Mouse (Mus musculus) gastrocnemius, postnatal 10 days (tissue): Measurements from ENCODE around the gene Aatk. TPM values are rescaled to one million over a fixed set of nuclear protein-coding genes. Genes with fewer than 3 reads are reported as not detected.

Experiments used
- DNase-seq: peaks from one replicate; pipeline ENCODE4 v3.0.0; 2021; ENCODE audit warnings: mixed read lengths
- total RNA-seq, 2 experiments: library from RNA; stranded (reverse); gene quantifications; 2 replicates each; pipeline ENCODE4 v1.2.3; 2021

Gene Aatk
- total RNA-seq, 2 experiments from 2014 or later: 18.5 to 20.5 TPM

DNA sequence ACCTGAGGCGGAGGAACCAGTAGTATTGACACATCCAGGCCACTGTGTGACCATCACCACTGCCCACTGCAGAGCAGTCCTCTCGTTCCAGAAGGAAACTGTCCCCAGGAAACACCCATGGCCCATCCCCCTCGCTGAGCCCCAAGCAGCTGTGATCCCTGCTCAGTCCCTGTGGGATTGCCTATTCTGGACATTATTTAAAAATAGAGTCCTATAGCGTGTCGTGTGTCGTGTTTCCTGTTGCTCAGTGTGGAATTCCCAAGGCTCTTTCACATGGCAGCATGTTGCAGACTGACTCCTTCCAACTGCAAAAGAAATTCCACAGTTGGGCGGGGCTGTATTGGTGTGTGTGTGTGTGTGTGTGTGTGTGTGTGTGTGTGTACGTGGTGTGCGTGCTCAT lies 5.3 kb upstream of the Aatk start:
- DNase-seq: no peak

DNA sequence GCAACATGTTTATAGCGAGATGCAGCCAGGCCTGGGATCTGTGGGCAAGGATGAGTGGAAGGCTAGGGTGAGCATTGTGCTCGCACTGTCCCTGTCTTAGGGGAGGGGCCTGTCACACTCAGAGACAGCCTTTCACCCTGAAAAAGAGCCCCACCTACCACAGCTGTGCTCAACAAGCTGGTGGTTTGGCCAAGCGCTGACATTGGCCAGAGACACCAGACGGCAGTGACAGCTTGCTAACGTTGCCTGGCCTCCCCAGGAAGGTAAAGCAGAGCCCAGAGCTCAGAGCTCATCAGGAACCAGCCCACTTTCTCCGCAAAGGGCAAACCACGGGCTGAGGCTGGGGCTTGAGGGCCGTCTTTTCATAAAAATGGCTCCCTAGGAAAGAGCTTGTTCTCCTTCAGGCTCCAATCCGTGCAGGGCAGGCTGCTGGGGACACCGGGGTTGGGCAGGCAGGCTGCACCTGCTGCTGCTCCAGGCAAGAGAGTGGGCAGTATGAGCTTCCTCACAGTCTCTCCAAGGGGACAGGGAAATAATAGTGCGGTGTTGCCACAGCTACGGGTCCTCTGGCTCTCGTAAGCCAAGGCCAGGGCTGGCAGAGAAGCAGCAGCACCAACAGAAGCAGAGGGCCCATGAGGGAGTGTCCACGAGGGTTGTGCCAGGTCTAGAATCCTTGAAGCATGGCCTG lies 4.3 kb upstream of the Aatk start:
- DNase-seq: no peak

GRCm38 (mm10) chr11:120049067-120049466 lies 2.1 kb upstream of the Aatk start:
- no peak for DNase-seq

- no peak for DNase-seq
Measured at GRCm38 (mm10) chr11:120048252-120048556, 1.2 kb upstream of the Aatk start.

DNA sequence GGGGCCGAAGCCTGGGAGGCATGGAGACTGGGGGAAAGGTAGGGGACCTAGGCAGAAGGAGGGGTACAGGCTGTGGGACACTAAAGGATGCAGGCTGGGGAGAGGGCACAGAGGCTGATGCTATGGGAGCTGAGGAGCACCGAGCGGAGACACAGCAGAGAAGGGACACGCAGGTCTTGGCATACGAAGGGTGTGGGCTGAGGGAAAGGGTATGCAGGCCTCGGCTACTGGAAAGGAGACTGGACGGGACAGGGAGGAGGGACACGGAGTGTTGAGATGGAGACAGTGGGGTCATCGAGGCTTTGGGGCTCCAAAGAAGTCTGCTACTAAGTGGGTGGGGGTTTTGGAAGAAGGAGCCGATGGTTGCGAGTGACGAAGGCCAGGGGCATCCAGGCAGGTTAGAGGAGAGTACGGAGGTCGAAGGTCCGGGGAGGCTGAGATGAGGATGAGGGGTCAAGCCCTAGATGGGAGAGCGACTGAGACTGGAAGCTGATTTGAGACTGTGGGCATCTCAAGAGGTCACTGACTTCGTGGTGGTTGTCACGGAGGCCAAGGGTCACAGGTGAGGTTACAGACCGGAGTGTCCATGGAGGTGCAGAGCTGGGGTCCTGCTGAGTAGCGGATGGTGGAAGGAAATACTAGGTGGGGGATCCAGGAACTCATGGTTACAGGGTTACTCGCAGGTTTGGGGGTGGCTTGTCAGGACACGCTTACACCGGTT lies 724 bp upstream of the Aatk start:
- DNase-seq: no peak

DNA sequence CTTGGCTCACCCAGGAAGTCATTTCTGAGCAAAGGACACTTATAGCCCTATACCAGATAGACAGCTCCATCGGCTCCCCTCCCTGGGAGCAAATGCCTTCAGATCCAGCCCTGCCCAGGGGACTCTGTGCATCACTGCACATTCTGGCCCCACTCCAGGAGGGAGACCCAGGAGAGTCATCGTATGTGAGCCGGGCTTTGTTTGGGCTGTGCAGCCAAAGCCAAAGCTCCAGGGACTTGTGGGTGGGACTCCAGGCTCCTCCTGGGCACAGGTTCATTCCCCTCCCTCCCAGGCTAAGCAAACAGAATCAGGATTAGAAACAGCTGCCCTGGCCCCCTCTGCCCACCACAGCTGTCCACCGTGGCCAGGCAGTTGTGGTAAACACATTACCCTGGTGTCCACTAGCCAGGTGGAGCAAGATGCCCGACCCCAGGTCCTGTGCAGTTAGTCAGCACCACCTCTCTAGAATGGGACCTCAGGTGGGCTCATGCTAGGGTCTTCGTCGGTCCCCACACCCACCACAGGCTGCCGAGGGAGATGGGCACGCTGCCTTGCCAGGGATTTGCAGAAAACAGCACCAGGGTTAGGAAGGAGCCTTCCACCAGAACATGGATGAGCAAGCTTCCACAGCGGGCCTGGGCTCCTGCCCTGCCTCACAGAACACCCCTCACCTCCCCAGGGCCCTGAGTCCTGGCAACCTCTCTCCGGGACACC lies 971 bp downstream of the Aatk start:
- peak; percentile 43 for DNase-seq

DNA sequence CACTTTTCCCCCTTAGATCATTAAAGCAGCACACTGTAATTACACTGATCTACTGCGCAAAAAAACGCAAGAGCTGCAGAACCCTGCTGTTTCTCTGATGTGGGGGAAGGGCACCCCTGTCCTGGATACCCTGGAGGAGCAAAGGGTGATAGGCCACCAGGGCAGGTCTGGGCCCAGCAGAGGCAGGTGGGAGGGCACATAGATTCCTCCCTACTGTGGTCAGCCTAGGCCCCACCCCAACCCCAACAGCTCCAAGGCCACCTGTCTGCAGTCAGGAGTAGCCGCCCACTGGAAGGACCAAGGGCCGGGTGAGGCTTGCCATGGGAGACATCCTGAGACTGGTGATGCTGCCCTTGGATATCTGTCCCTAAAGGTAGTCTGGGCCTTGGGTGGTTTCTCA lies 1.6 kb downstream of the Aatk start:
- no peak for DNase-seq

GRCm38 (mm10) chr11:120042141-120042838 lies 4.7 kb downstream of the Aatk start:
- DNase-seq: no peak

GRCm38 (mm10) chr11:120041191-120042123 lies 5.5 kb downstream of the Aatk start:
- no peak for DNase-seq

GRCm38 (mm10) chr11:120040440-120040839 lies 6.5 kb downstream of the Aatk start:
- DNase-seq: no peak

DNA sequence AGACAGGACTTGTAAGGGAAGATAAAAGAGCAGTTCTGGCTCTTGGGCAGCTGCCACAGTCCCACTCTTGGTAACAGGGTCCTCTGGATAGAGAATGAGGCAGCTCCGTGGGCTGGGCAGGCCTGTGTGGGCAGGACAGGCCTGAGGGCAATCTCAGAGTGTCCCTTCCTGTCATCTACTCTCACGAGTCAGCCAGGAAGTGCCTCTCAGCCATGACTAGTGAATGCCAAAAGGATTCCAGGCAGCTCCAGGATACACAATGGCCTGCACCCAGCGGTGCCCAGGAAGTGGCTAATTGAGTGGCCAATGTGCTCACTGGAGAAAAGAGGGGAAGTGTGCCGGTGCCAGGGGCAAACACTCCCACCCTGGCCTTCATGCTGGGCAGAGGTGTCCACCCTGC lies 7.4 kb downstream of the Aatk start:
- DNase-seq: no peak

DNA sequence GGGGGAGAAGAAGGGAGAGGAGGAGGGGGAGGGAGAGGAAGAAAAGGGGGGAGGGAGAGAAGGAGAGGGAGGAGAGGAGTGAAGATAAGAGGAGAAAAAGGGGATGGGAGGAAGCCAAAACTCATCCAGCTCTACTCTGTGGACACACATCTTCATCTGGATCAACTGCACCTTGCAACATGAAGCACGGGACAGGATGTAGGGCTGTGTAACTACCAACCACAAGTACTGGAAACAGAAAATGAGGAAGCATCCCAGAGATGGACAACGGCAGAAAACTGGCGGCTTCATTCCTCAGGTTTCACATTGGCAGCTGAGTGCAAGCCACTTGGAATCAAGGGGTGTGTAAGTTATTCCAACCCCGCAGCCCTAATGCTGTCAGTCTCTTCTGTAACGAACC lies 12.2 kb downstream of the Aatk start:
- DNase-seq: no peak

DNA sequence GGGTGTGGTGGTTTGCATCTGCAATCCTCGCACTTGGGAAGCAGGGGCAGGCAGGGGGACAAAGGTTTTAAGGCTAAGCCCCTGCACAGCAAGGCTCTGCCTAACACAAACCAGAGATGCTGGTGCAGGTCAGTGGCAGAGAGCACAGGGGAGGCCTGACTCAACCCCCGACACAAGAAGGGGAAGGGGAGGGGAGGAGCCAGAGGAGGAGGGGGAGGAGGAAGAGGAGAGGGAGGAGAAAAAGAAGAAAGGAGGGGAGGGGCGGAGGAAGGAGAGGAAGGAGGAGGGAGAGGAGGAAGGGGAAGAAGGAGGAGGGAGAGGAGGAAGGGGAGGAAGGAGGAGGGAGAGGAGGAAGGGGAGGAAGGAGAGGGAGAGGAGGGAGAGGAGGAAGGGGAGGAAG lies 12.7 kb downstream of the Aatk start:
- no peak for DNase-seq

GRCm38 (mm10) chr11:120033473-120033872 lies 13.5 kb downstream of the Aatk start:
- no peak for DNase-seq

GRCm38 (mm10) chr11:120032052-120032451 lies 14.9 kb downstream of the Aatk start:
- DNase-seq: no peak

- DNase-seq: no peak
Measured at GRCm38 (mm10) chr11:120030145-120030901, 16.6 kb downstream of the Aatk start.

DNA sequence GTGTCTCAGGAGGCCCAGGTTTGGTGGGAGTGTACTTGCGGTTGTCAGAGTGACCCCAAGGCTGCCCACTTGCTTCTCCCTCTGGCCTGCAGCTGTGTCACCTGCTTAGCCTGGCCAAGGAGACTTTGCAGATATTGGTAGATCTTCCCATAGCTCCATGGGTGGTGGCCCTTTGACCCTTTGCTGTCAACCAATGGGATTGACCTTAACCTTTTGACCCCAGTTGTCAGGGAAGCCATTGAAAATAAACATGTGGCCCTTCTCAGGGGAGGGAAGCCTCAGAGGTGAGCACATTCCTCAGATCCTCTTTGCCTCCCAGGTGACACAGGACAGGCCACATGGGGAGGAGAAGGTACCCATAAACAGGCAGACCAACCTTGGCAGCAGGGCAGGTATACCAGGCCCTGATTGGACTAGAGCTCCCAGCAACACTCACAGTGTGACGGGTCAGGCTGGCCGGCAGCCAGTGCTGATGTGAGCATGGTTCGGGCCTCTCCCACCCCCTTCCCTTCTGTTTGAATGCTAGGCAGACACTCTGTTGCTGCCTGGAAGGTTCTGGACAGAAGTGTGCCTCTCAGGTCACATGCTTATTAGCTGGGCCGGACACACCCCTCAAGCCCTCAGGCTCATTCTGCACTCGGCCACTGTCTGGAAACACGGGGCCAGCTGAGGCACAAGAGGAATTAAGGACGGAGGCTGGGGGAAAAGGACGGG lies 17.4 kb downstream of the Aatk start:
- no peak for DNase-seq

DNA sequence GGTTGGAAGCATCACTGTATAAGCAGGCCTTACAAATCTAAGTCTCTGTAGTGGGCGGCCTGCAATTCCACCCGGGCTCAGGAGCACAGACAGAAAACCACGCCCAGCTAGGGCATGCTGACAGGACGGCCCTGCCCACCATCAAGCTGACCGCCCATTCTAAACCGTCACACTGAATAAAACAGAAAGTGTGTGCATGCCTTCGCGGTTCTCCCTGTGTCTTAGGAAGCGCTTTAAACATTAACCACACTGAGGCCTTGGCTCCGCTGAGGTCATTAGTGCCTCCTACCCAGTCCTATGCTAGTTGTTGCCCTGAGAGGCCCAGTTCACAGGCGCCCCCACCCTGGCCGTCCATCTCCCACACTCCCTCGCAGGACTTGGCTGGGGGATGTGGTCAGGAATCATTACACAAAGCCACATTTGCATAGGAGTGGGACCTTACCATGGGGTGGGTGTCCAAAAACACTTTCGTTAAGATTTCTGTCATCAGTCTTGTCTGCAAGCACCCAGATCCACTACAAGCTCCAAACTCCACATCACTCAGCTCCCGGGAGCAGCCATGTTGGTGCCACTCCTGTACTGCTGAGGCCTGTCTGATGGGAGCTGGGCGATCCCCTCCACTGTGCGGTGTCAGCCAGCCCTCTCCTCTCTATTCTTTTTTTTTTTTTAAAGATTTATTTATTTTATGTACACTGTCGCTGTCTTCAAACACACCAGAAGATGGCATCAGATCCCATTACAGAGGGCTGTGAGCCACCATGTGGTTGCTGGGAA lies 18.5 kb downstream of the Aatk start:
- no peak for DNase-seq

- no peak for DNase-seq
Measured at GRCm38 (mm10) chr11:120026941-120027340, 20.0 kb downstream of the Aatk start.

DNA sequence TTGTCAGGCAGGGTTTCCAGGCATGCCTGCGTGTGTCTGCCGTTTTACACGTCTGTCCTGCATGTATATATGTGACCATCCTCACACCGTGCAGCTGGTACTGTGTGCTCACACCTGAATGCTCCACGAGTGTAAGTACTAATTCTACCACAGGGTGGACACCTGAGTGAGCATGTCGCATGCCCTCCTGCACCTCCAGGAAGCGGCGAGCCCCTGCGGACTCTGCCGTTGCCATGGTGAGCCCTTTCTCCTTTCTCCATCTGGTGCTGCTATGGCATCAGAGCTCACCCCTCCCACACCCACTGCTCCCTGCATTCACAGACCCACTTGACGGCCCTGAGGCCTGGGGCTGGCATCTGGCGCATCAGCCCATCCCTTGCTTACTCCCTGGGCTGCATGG lies 24.1 kb downstream of the Aatk start:
- DNase-seq: no peak
